Mouse (Mus musculus) liver, embryonic 16.5 days (tissue): ENCODE results near the gene Gm21969. TPM values are rescaled to one million over a fixed set of nuclear protein-coding genes. Genes with fewer than 3 reads are reported as not detected.

Source experiments
- ATAC-seq: fragments of 200-750 bp; cut with Nextera tagmentation; 2 replicates; pipeline ENCODE4 v1.8.0; 2017; ENCODE audit warnings: low read depth, mild to moderate bottlenecking, moderate number of reproducible peaks, moderate library complexity
- H3K27ac ChIP-seq: fragments of 300-500 bp; sonication (generic); 2 replicates; pipeline ENCODE4 v1.5.1; 2014; ENCODE audit warnings: mild to moderate bottlenecking, low read length
- H3K27me3 ChIP-seq: fragments of 300-500 bp; sonication (generic); 2 replicates; pipeline ENCODE4 v1.6.1; 2014; ENCODE audit warnings: low read depth, low read length, mixed read lengths; ENCODE audit not compliant: control insufficient read depth, insufficient read depth
- H3K36me3 ChIP-seq: fragments of 300-500 bp; sonication (generic); 2 replicates; pipeline ENCODE4 v1.6.1; 2014; ENCODE audit warnings: mild to moderate bottlenecking; ENCODE audit not compliant: control insufficient read depth, insufficient read depth
- H3K4me1 ChIP-seq: fragments of 300-500 bp; sonication (generic); 2 replicates; pipeline ENCODE4 v1.6.1; 2014; ENCODE audit warnings: low read depth, low read length, mixed read lengths; ENCODE audit not compliant: control insufficient read depth
- H3K4me2 ChIP-seq: fragments of 300-500 bp; sonication (generic); 2 replicates; pipeline ENCODE4 v1.6.1; 2014; ENCODE audit warnings: low read depth, low read length, mixed read lengths
- H3K4me3 ChIP-seq: fragments of 300-500 bp; sonication (generic); 2 replicates; pipeline ENCODE4 v1.5.1; 2014; ENCODE audit warnings: low read depth, mild to moderate bottlenecking, low read length
- H3K9ac ChIP-seq: fragments of 300-500 bp; sonication (generic); 2 replicates; pipeline ENCODE4 v1.6.1; 2014; ENCODE audit warnings: low read depth, low read length
- H3K9me3 ChIP-seq: fragments of 300-500 bp; sonication (generic); replicated peaks from 2 replicates; pipeline ENCODE4 v1.6.1; 2016; ENCODE audit warnings: low read length; ENCODE audit not compliant: control insufficient read depth
- WGBS: fragments of 180-500 bp; shearing (Covaris S2); extraction: QIAGEN DNeasy Blood & Tissue Kit; methylation state at CpG from one replicate; pipeline ENCODE4 v1.1.7; 2014; ENCODE audit not compliant: insufficient replicate concordance; 5-methylcytosine and 5-hydroxymethylcytosine counted together
- polyA plus RNA-seq: library from polyadenylated mRNA; unstranded; fragments of >200 nt; fragmentation: Nextera tagmentation; extraction: Ambion mirVana; gene quantifications from 2 replicates; pipeline ENCODE4 v1.2.1, GENCODE M21; 2015

Gene Gm21969
- 0.02 TPM in 1 of 2 replicates, not detected in the other for polyA plus RNA-seq

- peaks cover 24% of the 10 kb centered on the region for H3K4me1 ChIP-seq
- H3K9me3 ChIP-seq, result no peaks in the 10 kb centered on the region
- ATAC-seq, result no peak
- WGBS, result 40% methylated on average over 14 of the region's 14 CpGs
- H3K4me3 ChIP-seq, result no peak within 1 kb of the TSS
- H3K27me3 ChIP-seq, result no peaks in the 10 kb centered on the region
- no peak within 1 kb of the TSS for H3K9ac ChIP-seq
- no peaks in the 10 kb centered on the region for H3K36me3 ChIP-seq
- H3K27ac ChIP-seq, result no peak within 1 kb of the TSS
- no peak within 1 kb of the TSS for H3K4me2 ChIP-seq
These were observed at the start of gene Gm21969 for GRCm38 (mm10) chr4:139602357-139603244. Gene Gm21969 (plus strand): TSS chr4:139603186.

GRCm38 (mm10) chr4:139555235-139555634, 47.8 kb upstream of the Gm21969 start:
- no peak for ATAC-seq
- WGBS, result 66% methylated on average over 11 of the region's 11 CpGs

GRCm38 (mm10) chr4:139555951-139556350, 47.0 kb upstream of the Gm21969 start:
- H3K27me3 ChIP-seq, result no peaks in the 10 kb centered on the region
- H3K4me1 ChIP-seq, result no peaks in the 10 kb centered on the region
- H3K9ac ChIP-seq, result no peak overlapping the region
- H3K36me3 ChIP-seq, result no peaks in the 10 kb centered on the region
- no peak overlapping the region for H3K4me2 ChIP-seq
- peak; percentile 30; the same call in 1 of the 2 replicates for ATAC-seq
- no peak overlapping the region for H3K4me3 ChIP-seq
- no peak overlapping the region for H3K27ac ChIP-seq
- 47% methylated on average over 19 of the region's 19 CpGs for WGBS
- H3K9me3 ChIP-seq, result no peaks in the 10 kb centered on the region

More at GRCm38 (mm10) chr4:139555235-139555634, 47.8 kb upstream of the Gm21969 start:
- Histone ChIP-seq H3K9ac (no peak overlapping the region), H3K36me3 (no peaks in the 10 kb centered on the region), H3K9me3 (no peaks in the 10 kb centered on the region), H3K4me1 (no peaks in the 10 kb centered on the region), H3K4me2 (no peak overlapping the region), H3K27me3 (no peaks in the 10 kb centered on the region), H3K27ac (no peak overlapping the region), H3K4me3 (no peak overlapping the region)

GRCm38 (mm10) chr4:139568361-139568760, 34.6 kb upstream of the Gm21969 start:
- Histone ChIP-seq H3K9ac (no peak overlapping the region), H3K9me3 (no peaks in the 10 kb centered on the region), H3K4me3 (no peak overlapping the region), H3K27me3 (peaks cover 4% of the 10 kb centered on the region; the same call in 1 of the 2 replicates), H3K4me1 (no peaks in the 10 kb centered on the region), H3K36me3 (no peaks in the 10 kb centered on the region), H3K27ac (no peak overlapping the region), H3K4me2 (no peak overlapping the region)
- 65% methylated on average over 15 of the region's 15 CpGs for WGBS
- no peak for ATAC-seq

GRCm38 (mm10) chr4:139570756-139571155, 32.2 kb upstream of the Gm21969 start:
- ATAC-seq, result no peak
- Histone ChIP-seq H3K4me1 (peaks cover 4% of the 10 kb centered on the region; the same call in 1 of the 2 replicates), H3K27ac (no peak overlapping the region), H3K4me2 (no peak overlapping the region), H3K9me3 (no peaks in the 10 kb centered on the region), H3K36me3 (no peaks in the 10 kb centered on the region), H3K4me3 (no peak overlapping the region), H3K27me3 (peaks cover 26% of the 10 kb centered on the region), H3K9ac (no peak overlapping the region)
- 62% methylated on average over 10 of the region's 10 CpGs for WGBS

- H3K27ac ChIP-seq, result no peak overlapping the region
- no peak overlapping the region for H3K4me2 ChIP-seq
- H3K9ac ChIP-seq, result no peak overlapping the region
- H3K4me3 ChIP-seq, result no peak overlapping the region
- WGBS, result 60% methylated on average over 12 of the region's 12 CpGs
- H3K27me3 ChIP-seq, result peaks cover 43% of the 10 kb centered on the region
- ATAC-seq, result no peak
- H3K9me3 ChIP-seq, result no peaks in the 10 kb centered on the region
- H3K36me3 ChIP-seq, result no peaks in the 10 kb centered on the region
- peaks cover 4% of the 10 kb centered on the region; the same call in 1 of the 2 replicates for H3K4me1 ChIP-seq
These were observed 30.0 kb upstream of the Gm21969 start for GRCm38 (mm10) chr4:139572928-139573512.

GRCm38 (mm10) chr4:139574156-139574798, 28.7 kb upstream of the Gm21969 start:
- Histone ChIP-seq H3K27me3 (peaks cover 43% of the 10 kb centered on the region), H3K9ac (peak overlapping the region; percentile 60), H3K9me3 (no peaks in the 10 kb centered on the region), H3K4me2 (peak overlapping the region; percentile 64), H3K27ac (peak overlapping the region; percentile 57; the same call in 1 of the 2 replicates), H3K36me3 (no peaks in the 10 kb centered on the region), H3K4me1 (peaks cover 4% of the 10 kb centered on the region; the same call in 1 of the 2 replicates), H3K4me3 (peak overlapping the region; percentile 70)
- ATAC-seq, result peak; percentile 93
- WGBS, result under 1% methylated on average over 50 of the region's 52 CpGs

GRCm38 (mm10) chr4:139574799-139575672, 27.9 kb upstream of the Gm21969 start:
- no peaks in the 10 kb centered on the region for H3K9me3 ChIP-seq
- H3K27me3 ChIP-seq, result peaks cover 43% of the 10 kb centered on the region
- ATAC-seq, result peak; percentile 39
- no peaks in the 10 kb centered on the region for H3K36me3 ChIP-seq
- peak overlapping the region; percentile 57; the same call in 1 of the 2 replicates for H3K27ac ChIP-seq
- under 1% methylated on average over 104 of the region's 111 CpGs for WGBS
- peak overlapping the region; percentile 70 for H3K4me3 ChIP-seq
- H3K4me2 ChIP-seq, result peak overlapping the region; percentile 64
- peak overlapping the region; percentile 60 for H3K9ac ChIP-seq
- H3K4me1 ChIP-seq, result peaks cover 10% of the 10 kb centered on the region
